Mouse (Mus musculus): ENCODE data around the gene Rpl21.

GRCm38 (mm10) chr5:146790944-146791343 is 41.7 kb upstream of the Rpl21 start:
- TF ChIP-seq ETS1 (IDR thresholded peaks at IDR 0.05; ENCODE audit: low read depth, low read length), result no peak
- TF ChIP-seq E2F4 (IDR thresholded peaks at IDR 0.05; ENCODE audit: borderline replicate concordance, low read depth, low read length), result no peak
- TF ChIP-seq CTCF (IDR thresholded peaks at IDR 0.05 in 2 of 3, conservative IDR thresholded peaks at IDR 0.05 in 1 of 3; ENCODE audit: control insufficient read depth in 1 of 3, insufficient read depth in 1 of 3, low read depth in 2 of 3, low read length in 3 of 3, poor library complexity in 1 of 3, severe bottlenecking in 1 of 3), result no peak
- no peak for TF ChIP-seq GABPA (IDR thresholded peaks at IDR 0.05; ENCODE audit: low read depth, low read length)
- TF ChIP-seq POLR2A (IDR thresholded peaks at IDR 0.05; ENCODE audit: control insufficient read depth in 1 of 2, insufficient read depth in 1 of 2, low read depth in 1 of 2, low read length in 2 of 2, poor library complexity in 1 of 2), result no peak
- TF ChIP-seq RCOR1 (IDR thresholded peaks at IDR 0.05; ENCODE audit: low read depth, low read length), result no peak
- no peak for TF ChIP-seq ELF1 (IDR thresholded peaks at IDR 0.05; ENCODE audit: low read depth, low read length)
- TF ChIP-seq HCFC1 (IDR thresholded peaks at IDR 0.05; ENCODE audit: low read depth, low read length), result no peak
